Mouse (Mus musculus): ENCODE results near the gene Wnt4. TPM values are rescaled to one million over a fixed set of nuclear protein-coding genes. Genes with fewer than 3 reads are reported as not detected.

The Wnt4 gene
- polyA plus RNA-seq, 1 experiment from 2014 or later = 4.9 TPM

- no peaks in the 10 kb centered on the region for H3K36me3 ChIP-seq
- no peaks in the 10 kb centered on the region for H3K27me3 ChIP-seq
- H3K9ac ChIP-seq = no peak overlapping the region
- no peak overlapping the region for H3K4me2 ChIP-seq
- ATAC-seq (ENCODE audit: low read depth) = no peak
- H3K4me1 ChIP-seq (replicated peaks) = peaks cover 12% of the 10 kb centered on the region
- no peaks in the 10 kb centered on the region for H3K9me3 ChIP-seq
- H3K4me3 ChIP-seq = no peak overlapping the region
- 90% methylated on average over 6 of the region's 6 CpGs for WGBS
- no peak overlapping the region for H3K27ac ChIP-seq (replicated peaks)
These were observed 15.5 kb upstream of the Wnt4 start for GRCm38 (mm10) chr4:137261826-137262225.

- WGBS = 80% methylated on average over 13 of the region's 13 CpGs
- no peaks in the 10 kb centered on the region for H3K9me3 ChIP-seq
- H3K27me3 ChIP-seq = no peaks in the 10 kb centered on the region
- H3K4me3 ChIP-seq = no peak overlapping the region
- H3K4me1 ChIP-seq (replicated peaks) = peaks cover 12% of the 10 kb centered on the region
- H3K36me3 ChIP-seq = no peaks in the 10 kb centered on the region
- H3K4me2 ChIP-seq = no peak overlapping the region
- H3K9ac ChIP-seq = no peak overlapping the region
- H3K27ac ChIP-seq (replicated peaks) = no peak overlapping the region
- no peak for ATAC-seq (ENCODE audit: low read depth)
These were observed 13.2 kb upstream of the Wnt4 start for GRCm38 (mm10) chr4:137264066-137264465.

- Histone ChIP-seq H3K9me3 (no peaks in the 10 kb centered on the region), H3K27ac (replicated peaks) (no peak overlapping the region), H3K36me3 (no peaks in the 10 kb centered on the region), H3K4me2 (no peak overlapping the region), H3K9ac (no peak overlapping the region), H3K27me3 (no peaks in the 10 kb centered on the region), H3K4me1 (replicated peaks) (peaks cover 12% of the 10 kb centered on the region), H3K4me3 (no peak overlapping the region)
- no peak for ATAC-seq (ENCODE audit: low read depth)
- WGBS = 81% methylated on average over 5 of the region's 5 CpGs
These were observed 12.2 kb upstream of the Wnt4 start for GRCm38 (mm10) chr4:137265116-137265515.

GRCm38 (mm10) chr4:137268541-137268940, 8.7 kb upstream of the Wnt4 start:
- no peak overlapping the region for H3K27ac ChIP-seq (replicated peaks)
- 84% methylated on average over 8 of the region's 8 CpGs for WGBS
- no peaks in the 10 kb centered on the region for H3K27me3 ChIP-seq
- H3K36me3 ChIP-seq = no peaks in the 10 kb centered on the region
- no peak for ATAC-seq (ENCODE audit: low read depth)
- H3K4me3 ChIP-seq = no peak overlapping the region
- peaks cover 12% of the 10 kb centered on the region for H3K4me1 ChIP-seq (replicated peaks)
- H3K9me3 ChIP-seq = no peaks in the 10 kb centered on the region
- no peak overlapping the region for H3K4me2 ChIP-seq
- no peak overlapping the region for H3K9ac ChIP-seq

- no peak overlapping the region for H3K4me2 ChIP-seq
- H3K9me3 ChIP-seq = no peaks in the 10 kb centered on the region
- H3K36me3 ChIP-seq = no peaks in the 10 kb centered on the region
- WGBS = 87% methylated on average over 8 of the region's 8 CpGs
- peaks cover 15% of the 10 kb centered on the region for H3K4me1 ChIP-seq (replicated peaks)
- H3K4me3 ChIP-seq = no peak overlapping the region
- no peak overlapping the region for H3K27ac ChIP-seq (replicated peaks)
- H3K9ac ChIP-seq = no peak overlapping the region
- no peak for ATAC-seq (ENCODE audit: low read depth)
- peaks cover 16% of the 10 kb centered on the region for H3K27me3 ChIP-seq
These were observed 5.4 kb upstream of the Wnt4 start for GRCm38 (mm10) chr4:137271856-137272255.

- Histone ChIP-seq H3K9ac (no peak overlapping the region), H3K27ac (replicated peaks) (no peak overlapping the region), H3K9me3 (no peaks in the 10 kb centered on the region), H3K27me3 (peaks cover 30% of the 10 kb centered on the region), H3K4me1 (replicated peaks) (peaks cover 39% of the 10 kb centered on the region), H3K4me3 (no peak overlapping the region), H3K4me2 (no peak overlapping the region), H3K36me3 (no peaks in the 10 kb centered on the region)
- WGBS = 9% methylated on average over 6 of the region's 6 CpGs
- ATAC-seq (ENCODE audit: low read depth) = no peak
These were observed 3.0 kb upstream of the Wnt4 start for GRCm38 (mm10) chr4:137274304-137274703.

- peak overlapping the region; percentile 98 for H3K4me2 ChIP-seq
- under 1% methylated on average over 43 of the region's 46 CpGs for WGBS
- H3K9ac ChIP-seq = peak overlapping the region; percentile 81
- H3K9me3 ChIP-seq = no peaks in the 10 kb centered on the region
- H3K27me3 ChIP-seq = peaks cover 47% of the 10 kb centered on the region
- H3K4me3 ChIP-seq = peak overlapping the region; percentile 65
- ATAC-seq (ENCODE audit: low read depth) = peak; percentile 36
- H3K4me1 ChIP-seq (replicated peaks) = peaks cover 55% of the 10 kb centered on the region
- H3K27ac ChIP-seq (replicated peaks) = peak overlapping the region; percentile 54
- H3K36me3 ChIP-seq = no peaks in the 10 kb centered on the region
These were observed 685 bp upstream of the Wnt4 start for GRCm38 (mm10) chr4:137276443-137277165.

- peak overlapping the region; percentile 65 for H3K4me3 ChIP-seq
- H3K4me1 ChIP-seq (replicated peaks) = peaks cover 66% of the 10 kb centered on the region
- peak overlapping the region; percentile 81 for H3K9ac ChIP-seq
- 1% methylated on average over 69 of the region's 71 CpGs for WGBS
- no peak; the same call in 1 of the 2 replicates for ATAC-seq (ENCODE audit: low read depth)
- H3K36me3 ChIP-seq = no peaks in the 10 kb centered on the region
- H3K27ac ChIP-seq (replicated peaks) = peak overlapping the region; percentile 79
- H3K27me3 ChIP-seq = peaks cover 57% of the 10 kb centered on the region
- H3K9me3 ChIP-seq = no peaks in the 10 kb centered on the region
- H3K4me2 ChIP-seq = peak overlapping the region; percentile 98
These were observed 383 bp downstream of the Wnt4 start for GRCm38 (mm10) chr4:137277600-137278143.

GRCm38 (mm10) chr4:137278144-137279040, 1.1 kb downstream of the Wnt4 start:
- H3K27ac ChIP-seq (replicated peaks) = peak overlapping the region; percentile 79

GRCm38 (mm10) chr4:137279346-137279745, 2.1 kb downstream of the Wnt4 start:
- no peaks in the 10 kb centered on the region for H3K36me3 ChIP-seq
- peak overlapping the region; percentile 98 for H3K4me2 ChIP-seq
- H3K27ac ChIP-seq (replicated peaks) = 0 out of 2 replicates have a peak overlapping the region, but pooled peaks have one; percentile 4
- peak overlapping the region; percentile 81; the same call in 1 of the 2 replicates for H3K9ac ChIP-seq
- peak overlapping the region; percentile 65; the same call in 1 of the 2 replicates for H3K4me3 ChIP-seq
- ATAC-seq (ENCODE audit: low read depth) = no peak
- no peaks in the 10 kb centered on the region for H3K9me3 ChIP-seq
- 13% methylated on average over 5 of the region's 5 CpGs for WGBS
- H3K4me1 ChIP-seq (replicated peaks) = peaks cover 70% of the 10 kb centered on the region
- peaks cover 57% of the 10 kb centered on the region for H3K27me3 ChIP-seq

More at GRCm38 (mm10) chr4:137278144-137279040, 1.1 kb downstream of the Wnt4 start:
- Histone ChIP-seq H3K4me3 (peak overlapping the region; percentile 65), H3K27me3 (peaks cover 57% of the 10 kb centered on the region), H3K9ac (peak overlapping the region; percentile 81), H3K4me1 (replicated peaks) (peaks cover 73% of the 10 kb centered on the region), H3K36me3 (no peaks in the 10 kb centered on the region), H3K9me3 (no peaks in the 10 kb centered on the region), H3K4me2 (peak overlapping the region; percentile 98)
- peak; percentile 51; the same call in 1 of the 2 replicates for ATAC-seq (ENCODE audit: low read depth)
- 2% methylated on average over 22 of the region's 22 CpGs for WGBS

GRCm38 (mm10) chr4:137281273-137281672, 4.0 kb downstream of the Wnt4 start:
- Histone ChIP-seq H3K4me3 (no peak overlapping the region), H3K27ac (replicated peaks) (no peak overlapping the region), H3K9ac (no peak overlapping the region), H3K27me3 (peaks cover 47% of the 10 kb centered on the region), H3K9me3 (no peaks in the 10 kb centered on the region), H3K4me1 (replicated peaks) (peaks cover 72% of the 10 kb centered on the region), H3K36me3 (no peaks in the 10 kb centered on the region), H3K4me2 (no peak overlapping the region)
- ATAC-seq (ENCODE audit: low read depth) = no peak
- 79% methylated on average over 3 of the region's 3 CpGs for WGBS

GRCm38 (mm10) chr4:137282122-137282521, 4.8 kb downstream of the Wnt4 start:
- H3K4me2 ChIP-seq = no peak overlapping the region
- H3K9me3 ChIP-seq = no peaks in the 10 kb centered on the region
- WGBS = 79% methylated on average over 5 of the region's 5 CpGs
- no peak for ATAC-seq (ENCODE audit: low read depth)
- H3K27ac ChIP-seq (replicated peaks) = no peak overlapping the region
- H3K4me1 ChIP-seq (replicated peaks) = peaks cover 71% of the 10 kb centered on the region
- peaks cover 39% of the 10 kb centered on the region for H3K27me3 ChIP-seq
- H3K9ac ChIP-seq = no peak overlapping the region
- no peak overlapping the region for H3K4me3 ChIP-seq
- no peaks in the 10 kb centered on the region for H3K36me3 ChIP-seq
